8 mouse cellular contexts compared by ENCODE assay signal in genomic region chr16:13437770-13438372, GRCm38 (mm10).
A peak's percentile ranks its signal among the peaks of the same experiment; 100 is the strongest.
DNase-seq lines count a peak whose midpoint lies in the region; ATAC-seq and TF ChIP-seq lines count a peak whose summit lies in the region.

No protein-coding gene starts in this region.

- H3K4me3 ChIP-seq in cerebellum, adult 2 months (replicated peaks; ENCODE audit: insufficient read depth, low read depth, low read length), result peak overlapping the region; percentile 87
- peak overlapping the region; percentile 58 for H3K4me3 ChIP-seq in forebrain, embryonic 16.5 days (replicated peaks; ENCODE audit: low read length)
- peak overlapping the region; percentile 54 for H3K4me3 ChIP-seq in hindbrain, embryonic 14.5 days (replicated peaks; ENCODE audit: low read length)
- H3K4me3 ChIP-seq in limb, embryonic 10.5 days, result peak overlapping the region; percentile 66
- peak overlapping the region; percentile 78 for H3K4me3 ChIP-seq in small intestine, adult 2 months (ENCODE audit: low read depth, low read length)

- peak; percentile 19; the same call in 1 of the 2 replicates for TF ChIP-seq POLR2A in cerebellum, adult 2 months (IDR thresholded peaks at IDR 0.05; ENCODE audit: borderline replicate concordance, insufficient read depth, low read length)
- TF ChIP-seq POLR2A in small intestine, adult 2 months (IDR thresholded peaks at IDR 0.05; ENCODE audit: low read depth, low read length), result no peak

- TF ChIP-seq CTCF in cerebellum, adult 2 months (IDR thresholded peaks at IDR 0.05; ENCODE audit: borderline replicate concordance, insufficient read depth, low read depth, low read length), result peak; percentile 12; the same call in 1 of the 2 replicates
- 0 out of 2 replicates have a peak, but pooled peaks have one; percentile 4 for TF ChIP-seq CTCF in small intestine, adult 2 months (IDR thresholded peaks at IDR 0.05; ENCODE audit: extremely low read depth, insufficient read length, insufficient replicate concordance, low read depth, low read length)

- under 1% methylated on average over 24 of the region's 24 CpGs for WGBS in cerebellum, adult 2 months
- WGBS in forebrain, embryonic 16.5 days, result under 1% methylated on average over 24 of the region's 24 CpGs
- WGBS in hindbrain, embryonic 14.5 days, result under 1% methylated on average over 24 of the region's 24 CpGs
- under 1% methylated on average over 24 of the region's 24 CpGs for WGBS in limb, embryonic 10.5 days
- WGBS in small intestine, adult 2 months, result 1% methylated on average over 24 of the region's 24 CpGs

- no peaks in the 10 kb centered on the region for H3K27me3 ChIP-seq in cerebellum, adult 2 months (ENCODE audit: control insufficient read depth, insufficient read depth, low read length)
- no peaks in the 10 kb centered on the region for H3K27me3 ChIP-seq in forebrain, embryonic 16.5 days (replicated peaks; ENCODE audit: control insufficient read depth, insufficient read depth, low read length)
- no peaks in the 10 kb centered on the region for H3K27me3 ChIP-seq in hindbrain, embryonic 14.5 days (ENCODE audit: control insufficient read depth, insufficient read depth, low read length)
- H3K27me3 ChIP-seq in limb, embryonic 10.5 days (ENCODE audit: low read depth, poor library complexity, severe bottlenecking), result no peaks in the 10 kb centered on the region
- H3K27me3 ChIP-seq in small intestine, adult 2 months (ENCODE audit: control insufficient read depth, insufficient read depth, low read length), result no peaks in the 10 kb centered on the region

- peak; percentile 42 for DNase-seq in gastrocnemius, adult 18-20 months (ENCODE audit: low spot score)
- DNase-seq in gastrocnemius, postnatal 25 days, result no peak
- DNase-seq in cerebellum, adult 2 months, result peak; percentile 73 to 76
- DNase-seq in hindbrain, embryonic 14.5 days (ENCODE audit: low spot score), result peak; percentile 52
- DNase-seq in limb, embryonic 10.5 days (ENCODE audit: low spot score), result peak; percentile 74
- peak; percentile 84 for DNase-seq in mesoderm, embryonic 11.5 days (ENCODE audit: low read depth, low spot score)

- peak overlapping the region; percentile 44 for H3K9ac ChIP-seq in forebrain, embryonic 16.5 days (replicated peaks; ENCODE audit: low read depth, low read length)
- H3K9ac ChIP-seq in hindbrain, embryonic 14.5 days, result peak overlapping the region; percentile 56

- peak overlapping the region; percentile 37 for H3K27ac ChIP-seq in cerebellum, adult 2 months (ENCODE audit: insufficient read depth, low read length)
- peak overlapping the region; percentile 3; the same call in 1 of the 2 replicates for H3K27ac ChIP-seq in forebrain, embryonic 16.5 days (ENCODE audit: low read length)
- H3K27ac ChIP-seq in hindbrain, embryonic 14.5 days, result peak overlapping the region; percentile 40
- peak overlapping the region; percentile 66 for H3K27ac ChIP-seq in limb, embryonic 10.5 days
- H3K27ac ChIP-seq in small intestine, adult 2 months (ENCODE audit: insufficient read depth, low read depth, low read length), result no peak overlapping the region

- peak overlapping the region; percentile 65 for H3K4me2 ChIP-seq in forebrain, embryonic 16.5 days (ENCODE audit: low read length)
- peak overlapping the region; percentile 68 for H3K4me2 ChIP-seq in hindbrain, embryonic 14.5 days (replicated peaks)

- peak; percentile 6; the same call in 1 of the 2 replicates for ATAC-seq in forebrain, embryonic 16.5 days
- ATAC-seq in hindbrain, embryonic 14.5 days (ENCODE audit: low FRiP score), result peak; percentile 31; the same call in 1 of the 2 replicates

- no peaks in the 10 kb centered on the region for H3K36me3 ChIP-seq in forebrain, embryonic 16.5 days (ENCODE audit: control insufficient read depth, insufficient read depth)
- no peaks in the 10 kb centered on the region for H3K36me3 ChIP-seq in hindbrain, embryonic 14.5 days (replicated peaks; ENCODE audit: control insufficient read depth, insufficient read depth)
- H3K36me3 ChIP-seq in limb, embryonic 10.5 days, result no peaks in the 10 kb centered on the region
- no peaks in the 10 kb centered on the region for H3K36me3 ChIP-seq in small intestine, adult 2 months (ENCODE audit: control insufficient read depth, insufficient read depth, low read length)

- H3K9me3 ChIP-seq in forebrain, embryonic 16.5 days (ENCODE audit: control insufficient read depth, low read length), result no peaks in the 10 kb centered on the region
- no peaks in the 10 kb centered on the region for H3K9me3 ChIP-seq in hindbrain, embryonic 14.5 days (ENCODE audit: control insufficient read depth, low read length)
- no peaks in the 10 kb centered on the region for H3K9me3 ChIP-seq in limb, embryonic 10.5 days (replicated peaks)

- no peaks in the 10 kb centered on the region for H3K4me1 ChIP-seq in cerebellum, adult 2 months (ENCODE audit: control insufficient read depth, insufficient read depth, low read length)
- peaks cover 7% of the 10 kb centered on the region; the same call in 1 of the 2 replicates for H3K4me1 ChIP-seq in forebrain, embryonic 16.5 days (replicated peaks; ENCODE audit: control insufficient read depth, insufficient read depth, low read length)
- H3K4me1 ChIP-seq in hindbrain, embryonic 14.5 days (replicated peaks; ENCODE audit: control insufficient read depth, insufficient read depth, low read length), result peaks cover 5% of the 10 kb centered on the region; the same call in 1 of the 2 replicates
- peaks cover 11% of the 10 kb centered on the region for H3K4me1 ChIP-seq in limb, embryonic 10.5 days
- H3K4me1 ChIP-seq in small intestine, adult 2 months (ENCODE audit: control insufficient read depth, insufficient read depth, insufficient read length, low read length), result no peaks in the 10 kb centered on the region
